Mouse (Mus musculus) embryonic facial prominence, embryonic 13.5 days (tissue): ENCODE data around the gene Ppia. TPM values are rescaled to one million over a fixed set of nuclear protein-coding genes. Genes with fewer than 3 reads are reported as not detected.
"Not testable (repeated sequence)": the region's sequence is repeated elsewhere in the genome, so short reads cannot be mapped to it uniquely, and the experiment has no call there.

Source experiments
- ATAC-seq: fragments of 200-750 bp; cut with Nextera tagmentation; 2 replicates; pipeline ENCODE4 v1.8.0; 2017; ENCODE audit warnings: low read depth; ENCODE audit not compliant: insufficient number of reproducible peaks, insufficient read depth, low FRiP score, low TSS enrichment
- H3K27ac ChIP-seq: fragments of 300-500 bp; sonication (generic); 2 replicates; pipeline ENCODE4 v1.5.1; 2015; ENCODE audit warnings: moderate library complexity, mild to moderate bottlenecking, inconsistent platforms
- H3K27me3 ChIP-seq: fragments of 300-500 bp; sonication (generic); 2 replicates; pipeline ENCODE4 v1.6.1; 2015; ENCODE audit warnings: mild to moderate bottlenecking, inconsistent platforms
- H3K36me3 ChIP-seq: fragments of 300-500 bp; sonication (generic); 2 replicates; pipeline ENCODE4 v1.6.1; 2015; ENCODE audit warnings: mild to moderate bottlenecking, inconsistent platforms
- H3K4me1 ChIP-seq: fragments of 300-500 bp; sonication (generic); 2 replicates; pipeline ENCODE4 v1.6.1; 2015; ENCODE audit warnings: inconsistent platforms
- H3K4me2 ChIP-seq: fragments of 300-500 bp; sonication (generic); 2 replicates; pipeline ENCODE4 v1.6.1; 2015; ENCODE audit warnings: moderate library complexity, mild to moderate bottlenecking, inconsistent platforms
- H3K4me3 ChIP-seq: fragments of 300-500 bp; sonication (generic); 2 replicates; pipeline ENCODE4 v1.5.1; 2015; ENCODE audit warnings: mild to moderate bottlenecking, inconsistent platforms
- H3K9ac ChIP-seq: fragments of 300-500 bp; sonication (generic); 2 replicates; pipeline ENCODE4 v1.6.1; 2015; ENCODE audit warnings: mild to moderate bottlenecking, inconsistent platforms
- H3K9me3 ChIP-seq: fragments of 300-500 bp; sonication (generic); 2 replicates; pipeline ENCODE4 v1.6.1; 2016; ENCODE audit warnings: inconsistent platforms
- WGBS: fragments of 180-500 bp; shearing (Covaris S2); methylation state at CpG from one replicate; pipeline ENCODE4 v1.1.7; 2015; ENCODE audit warnings: mixed read lengths; 5-methylcytosine and 5-hydroxymethylcytosine counted together
- microRNA-seq: library from miRNA; unstranded; fragments of <30 nt; microRNA quantifications from one replicate; pipeline ENCODE4, GENCODE M21; 2016
- polyA plus RNA-seq: library from polyadenylated mRNA; unstranded; fragments of >200 nt; fragmentation: Nextera tagmentation; extraction: Ambion mirVana; gene quantifications from 2 replicates; pipeline ENCODE4 v1.2.1, GENCODE M21; 2015

Ppia gene
- polyA plus RNA-seq, 1 experiment from 2014 or later: 5,388 TPM

DNA sequence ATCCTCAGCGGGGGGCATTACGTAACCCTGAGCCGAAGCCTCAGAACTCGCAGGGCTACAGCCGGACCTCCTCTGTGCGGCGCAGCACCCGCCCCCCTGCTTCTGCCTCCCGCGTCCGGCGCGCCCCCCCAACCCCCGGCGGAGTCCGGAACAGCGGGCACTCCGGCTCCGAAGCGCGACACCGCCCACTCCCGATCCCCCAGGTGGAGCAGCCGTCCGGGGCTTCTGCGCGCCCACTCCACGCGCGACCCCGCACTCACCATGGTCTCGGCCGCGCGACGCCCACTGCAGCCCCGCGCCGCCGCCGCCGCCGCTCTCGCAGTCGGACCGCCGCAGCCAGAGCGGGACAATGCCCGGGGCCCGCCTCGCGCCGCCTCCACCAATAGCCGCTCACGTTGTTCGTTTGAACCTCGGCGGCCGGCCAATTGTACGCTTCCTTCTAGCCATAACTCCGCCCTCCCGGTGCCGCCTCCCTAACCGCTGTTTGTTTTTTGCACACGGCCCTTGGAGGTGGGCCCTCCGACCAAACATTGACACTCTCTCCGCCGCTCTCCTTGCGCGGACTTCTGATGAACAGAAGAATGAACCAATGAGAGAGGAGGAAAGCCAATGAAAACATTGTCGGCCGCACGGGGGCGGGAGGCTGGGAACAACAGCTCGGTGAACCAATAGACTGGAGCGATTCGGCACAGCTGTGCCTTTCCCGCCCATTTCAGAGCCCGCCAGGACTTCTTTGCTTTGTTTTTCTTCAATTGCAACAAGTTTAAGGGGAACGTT, 29.0 kb downstream of the Ppia start, which contains the start of gene H2afv:
Gene H2afv, minus strand, starts transcription at position 367 of the 777 bp plus-strand sequence.
- Histone ChIP-seq H3K4me1 (peaks cover 7% of the 10 kb centered on the region), H3K9ac (peak within 1 kb of the TSS; percentile 86), H3K27me3 (no peaks in the 10 kb centered on the region), H3K27ac (peak within 1 kb of the TSS; percentile 94), H3K9me3 (no peaks in the 10 kb centered on the region; the same call in 1 of the 2 replicates), H3K4me3 (peak within 1 kb of the TSS; percentile 66), H3K36me3 (peaks cover 9% of the 10 kb centered on the region), H3K4me2 (peak within 1 kb of the TSS; percentile 71)
- peak; percentile 100 for ATAC-seq
- under 1% methylated on average over 80 of the region's 80 CpGs for WGBS

DNA sequence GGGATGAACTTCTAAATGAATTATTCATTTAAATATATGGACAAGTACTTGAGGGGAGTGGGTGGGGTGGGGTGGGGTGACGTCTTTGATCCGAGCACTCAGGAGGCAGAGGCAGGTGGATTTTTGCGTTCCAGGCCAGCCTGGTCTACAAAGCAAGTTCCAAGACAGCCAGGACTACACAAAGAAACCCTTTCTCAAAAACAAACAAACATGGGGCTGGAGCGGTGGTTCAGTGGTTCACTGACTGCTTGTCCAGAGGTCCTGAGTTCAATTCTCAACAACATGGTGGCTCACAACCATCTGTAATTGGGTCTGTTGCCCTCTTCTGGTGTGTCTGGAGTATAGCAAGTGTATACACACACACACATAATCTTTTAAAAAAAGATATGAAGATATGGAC, 30.2 kb downstream of the Ppia start:
- no peak for ATAC-seq

DNA sequence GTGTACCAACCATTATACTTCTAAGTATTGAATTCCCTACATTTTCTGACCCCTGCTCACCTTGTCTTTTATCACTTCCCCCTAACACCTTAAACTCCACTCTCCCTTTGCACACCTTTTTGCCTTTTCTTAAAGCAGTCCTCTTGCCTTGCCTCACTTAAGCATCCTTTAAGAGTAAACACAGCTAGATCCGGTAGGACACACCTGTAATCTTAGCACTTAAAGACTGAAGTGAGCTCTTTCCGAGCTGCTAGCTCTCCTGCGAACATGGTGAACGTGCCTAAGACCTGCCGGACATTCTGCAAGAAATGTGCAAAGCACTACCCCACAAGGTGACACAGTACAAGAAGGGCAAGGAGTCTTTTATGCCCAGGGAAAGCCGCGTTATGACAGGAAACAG, 30.7 kb downstream of the Ppia start:
- H3K36me3 ChIP-seq: peaks cover 6% of the 10 kb centered on the region
- WGBS: 89% methylated on average over 7 of the region's 7 CpGs
- no peaks in the 10 kb centered on the region for H3K27me3 ChIP-seq
- no peak for ATAC-seq
- H3K27ac ChIP-seq: no peak overlapping the region
- no peak overlapping the region for H3K4me2 ChIP-seq
- peaks cover 7% of the 10 kb centered on the region for H3K4me1 ChIP-seq
- H3K9me3 ChIP-seq: no peaks in the 10 kb centered on the region; the same call in 1 of the 2 replicates
- no peak overlapping the region for H3K4me3 ChIP-seq
- H3K9ac ChIP-seq: no peak overlapping the region

More for the DNA sequence above, 30.2 kb downstream of the Ppia start:
- Histone ChIP-seq H3K27me3 (no peaks in the 10 kb centered on the region), H3K4me1 (peaks cover 7% of the 10 kb centered on the region), H3K9ac (no peak overlapping the region), H3K4me3 (no peak overlapping the region), H3K27ac (peak overlapping the region; percentile 84; the same call in 1 of the 2 replicates), H3K36me3 (peaks cover 9% of the 10 kb centered on the region), H3K4me2 (peak overlapping the region; percentile 62; the same call in 1 of the 2 replicates), H3K9me3 (no peaks in the 10 kb centered on the region; the same call in 1 of the 2 replicates)
- 85% methylated on average over 4 of the region's 4 CpGs for WGBS

DNA sequence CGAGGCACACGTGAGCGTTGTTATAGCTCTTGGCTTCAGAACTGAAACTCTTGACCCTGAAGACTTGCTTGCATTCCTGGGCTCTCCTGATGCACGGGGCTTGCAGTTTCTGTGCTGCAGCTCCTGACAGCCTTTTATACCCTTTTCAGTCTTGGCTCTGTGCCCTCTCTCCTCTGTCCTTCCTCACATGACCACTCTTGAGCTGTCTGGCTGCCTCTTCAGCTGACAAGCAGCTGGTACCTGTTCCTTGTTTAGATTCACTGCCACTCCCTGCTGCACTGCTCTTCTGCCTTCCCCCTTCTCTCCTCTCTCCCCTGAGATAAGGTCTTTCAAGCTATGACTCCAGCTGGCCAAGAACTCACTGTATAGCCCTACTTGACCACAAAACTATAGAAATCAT, 32.2 kb downstream of the Ppia start:
- H3K27ac ChIP-seq: no peak overlapping the region
- no peak overlapping the region for H3K4me2 ChIP-seq
- no peak overlapping the region for H3K4me3 ChIP-seq
- ATAC-seq: no peak
- no peaks in the 10 kb centered on the region for H3K36me3 ChIP-seq
- H3K4me1 ChIP-seq: peaks cover 7% of the 10 kb centered on the region
- no peaks in the 10 kb centered on the region for H3K9me3 ChIP-seq
- H3K27me3 ChIP-seq: no peaks in the 10 kb centered on the region
- no peak overlapping the region for H3K9ac ChIP-seq
- 89% methylated on average over 4 of the region's 4 CpGs for WGBS

- H3K4me1 ChIP-seq, H3K27me3 ChIP-seq, H3K4me3 ChIP-seq, H3K4me2 ChIP-seq, ATAC-seq, H3K27ac ChIP-seq, H3K36me3 ChIP-seq, H3K9me3 ChIP-seq, H3K9ac ChIP-seq: not testable (repeated sequence)
- WGBS: 91% methylated on average over 5 of the region's 5 CpGs
Measured at GRCm38 (mm10) chr11:6448155-6448554, 32.9 kb downstream of the Ppia start.

DNA sequence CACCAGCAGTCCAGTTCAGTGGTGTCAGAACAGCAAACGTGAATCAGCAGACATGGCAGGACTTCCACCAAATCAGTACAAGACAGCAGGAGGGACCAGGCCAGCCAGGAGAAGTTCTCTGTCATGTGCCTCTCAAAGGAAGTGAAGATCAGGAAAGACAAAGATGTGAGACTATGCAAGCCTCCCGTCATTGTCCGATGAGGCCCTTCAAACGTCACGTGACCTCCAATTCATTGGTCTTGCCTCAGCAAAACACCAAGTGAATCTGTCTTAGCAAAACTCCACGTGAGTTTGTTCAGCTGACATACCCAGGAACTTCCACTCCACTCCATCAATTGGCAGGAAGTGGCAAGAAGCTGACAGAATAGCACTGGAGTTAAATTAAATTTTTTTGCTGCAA, 40.8 kb downstream of the Ppia start:
- no peak overlapping the region for H3K4me2 ChIP-seq
- H3K9me3 ChIP-seq: no peaks in the 10 kb centered on the region
- no peak overlapping the region for H3K27ac ChIP-seq
- H3K4me1 ChIP-seq: no peaks in the 10 kb centered on the region
- no peak overlapping the region for H3K4me3 ChIP-seq
- ATAC-seq: no peak
- H3K36me3 ChIP-seq: no peaks in the 10 kb centered on the region
- H3K27me3 ChIP-seq: no peaks in the 10 kb centered on the region
- 79% methylated on average over 6 of the region's 6 CpGs for WGBS
- H3K9ac ChIP-seq: no peak overlapping the region

- no peak for ATAC-seq
- H3K4me2 ChIP-seq: no peak overlapping the region
- no peak overlapping the region for H3K27ac ChIP-seq
- no peak overlapping the region for H3K4me3 ChIP-seq
- WGBS: 90% methylated on average over 6 of the region's 6 CpGs
- peaks cover 27% of the 10 kb centered on the region for H3K36me3 ChIP-seq
- no peaks in the 10 kb centered on the region for H3K9me3 ChIP-seq
- H3K27me3 ChIP-seq: no peaks in the 10 kb centered on the region
- no peaks in the 10 kb centered on the region for H3K4me1 ChIP-seq
- no peak overlapping the region for H3K9ac ChIP-seq
Measured at GRCm38 (mm10) chr11:6463159-6463837, 48.1 kb downstream of the Ppia start.

- peaks cover 31% of the 10 kb centered on the region for H3K36me3 ChIP-seq
- H3K9ac ChIP-seq: no peak overlapping the region
- WGBS: 37% methylated on average over 4 of the region's 4 CpGs
- H3K9me3 ChIP-seq: no peaks in the 10 kb centered on the region
- no peaks in the 10 kb centered on the region for H3K27me3 ChIP-seq
- no peak overlapping the region for H3K4me3 ChIP-seq
- H3K4me1 ChIP-seq: peaks cover 9% of the 10 kb centered on the region
- H3K27ac ChIP-seq: no peak overlapping the region
- no peak for ATAC-seq
- no peak overlapping the region for H3K4me2 ChIP-seq
Measured at GRCm38 (mm10) chr11:6465122-6465521, 49.9 kb downstream of the Ppia start.

- Histone ChIP-seq H3K4me3 (no peak overlapping the region), H3K4me1 (peaks cover 30% of the 10 kb centered on the region), H3K27ac (no peak overlapping the region), H3K27me3 (no peaks in the 10 kb centered on the region), H3K4me2 (no peak overlapping the region), H3K9me3 (no peaks in the 10 kb centered on the region), H3K36me3 (peaks cover 33% of the 10 kb centered on the region), H3K9ac (no peak overlapping the region)
- WGBS: 84% methylated on average over 2 of the region's 2 CpGs
- ATAC-seq: no peak
Measured at GRCm38 (mm10) chr11:6468541-6468940, 53.3 kb downstream of the Ppia start.

Small RNA genes lying within 50 kb of the gene (microRNA-seq; reads per million reads assigned to microRNA genes)
- gene Mir7651: 2.4 reads per million, percentile 7 among the genes with 10 or more reads in this experiment

Other genes starting within 250 kb of the Ppia start
- gene A730071L15Rik, start 215.4 kb upstream of the Ppia start, polyA plus RNA-seq: 0.18 and 0.38 TPM in 2 replicates
- gene Nudcd3, start 215.0 kb upstream of the Ppia start, polyA plus RNA-seq: 42.6 and 44.4 TPM in 2 replicates
- 0.04 and 0.48 TPM in 2 replicates for gene Npc1l1, start 185.3 kb upstream of the Ppia start, polyA plus RNA-seq
- gene Ddx56, start 147.7 kb upstream of the Ppia start, polyA plus RNA-seq: 88.1 and 97.2 TPM in 2 replicates
- gene Tmed4, start 140.6 kb upstream of the Ppia start, polyA plus RNA-seq: 97.1 and 112 TPM in 2 replicates
- 85.2 and 89.2 TPM in 2 replicates for gene Ogdh, start 123.8 kb upstream of the Ppia start, polyA plus RNA-seq
- 11.2 and 12.4 TPM in 2 replicates for gene Zmiz2, start 26.4 kb upstream of the Ppia start, polyA plus RNA-seq
- gene H2afv, start 29.0 kb downstream of the Ppia start, polyA plus RNA-seq: 656 and 746 TPM in 2 replicates
- gene Purb, start 60.5 kb downstream of the Ppia start, polyA plus RNA-seq: 26.9 and 28.6 TPM in 2 replicates
- gene Myo1g, start 105.5 kb downstream of the Ppia start, polyA plus RNA-seq: 1.3 and 1.8 TPM in 2 replicates
- 79.5 and 80.2 TPM in 2 replicates for gene Ccm2, start 131.4 kb downstream of the Ppia start, polyA plus RNA-seq
- 2.9 and 3.4 TPM in 2 replicates for gene Nacad, start 190.6 kb downstream of the Ppia start, polyA plus RNA-seq
- 33.6 and 38.5 TPM in 2 replicates for gene Tbrg4, start 210.6 kb downstream of the Ppia start, polyA plus RNA-seq
- gene Wap, start 223.2 kb downstream of the Ppia start, polyA plus RNA-seq: not detected in 2 replicates
- gene Ramp3, start 243.1 kb downstream of the Ppia start, polyA plus RNA-seq: 6.7 and 8.0 TPM in 2 replicates